Mouse (Mus musculus) layer of hippocampus, postnatal 14 days (tissue): ENCODE measurements at regions not wholly inside any gene's neighbourhood (a gene's known extent, or its start where the extent isn't known, plus 50 kb on each side); places are given as distances from the start of the nearest gene placed in this dataset.

Source experiments
- DNase-seq, 2 experiments: peaks; one replicate each; pipeline ENCODE4 v3.0.0; 2021 to 2022; ENCODE audit warnings: low spot score in 2 of 2, mixed read lengths in 1 of 2

DNA sequence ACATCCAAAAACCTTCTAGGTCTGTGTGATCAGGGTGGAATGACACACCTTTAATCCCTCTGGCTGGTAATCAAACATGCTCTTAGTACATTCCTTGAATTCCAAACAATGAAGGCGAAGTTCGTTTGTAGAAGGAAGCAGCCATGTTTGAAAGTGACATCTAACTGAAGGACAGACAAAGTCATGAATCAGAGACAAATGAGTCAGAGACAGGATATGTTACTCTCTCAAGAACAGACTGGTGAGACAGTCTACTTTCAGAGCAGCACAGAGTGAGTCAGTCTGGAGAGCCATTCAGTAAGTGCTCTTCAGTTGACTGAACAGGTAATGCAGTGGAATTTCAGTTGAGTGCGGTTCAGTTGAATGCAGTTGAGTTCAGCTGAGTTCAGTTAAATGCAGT, 150.4 kb downstream of the Cpe start:
- DNase-seq: no peak

DNA sequence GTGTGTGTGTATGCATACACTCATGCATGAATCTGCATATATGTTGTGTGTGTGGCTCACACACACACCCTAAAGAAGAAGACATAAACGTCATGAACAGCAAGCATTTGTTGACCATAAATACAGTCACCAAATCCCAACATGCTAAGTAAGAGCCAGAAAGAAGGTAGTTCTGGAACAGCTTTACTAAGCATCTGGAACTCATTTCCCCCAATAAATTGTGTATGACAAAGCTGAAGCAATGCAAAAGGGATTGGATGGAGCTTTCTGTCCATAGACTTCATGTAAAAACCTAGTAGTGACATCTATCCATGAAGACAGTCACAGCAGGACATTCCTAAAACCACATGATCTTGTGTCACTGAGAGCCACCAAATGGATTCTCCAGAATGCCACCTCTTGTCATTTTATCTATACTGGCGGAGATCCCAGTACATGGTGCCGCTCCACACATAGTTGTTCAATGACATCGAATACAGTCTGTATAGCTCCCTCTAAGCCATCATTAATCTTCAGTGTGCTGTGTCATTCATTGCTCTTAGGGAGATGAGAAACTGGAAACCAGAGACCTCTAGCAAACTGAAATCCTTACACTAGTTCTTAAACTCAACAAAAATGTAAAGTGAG, 152.9 kb downstream of the Cpe start:
- DNase-seq: no peak

DNA sequence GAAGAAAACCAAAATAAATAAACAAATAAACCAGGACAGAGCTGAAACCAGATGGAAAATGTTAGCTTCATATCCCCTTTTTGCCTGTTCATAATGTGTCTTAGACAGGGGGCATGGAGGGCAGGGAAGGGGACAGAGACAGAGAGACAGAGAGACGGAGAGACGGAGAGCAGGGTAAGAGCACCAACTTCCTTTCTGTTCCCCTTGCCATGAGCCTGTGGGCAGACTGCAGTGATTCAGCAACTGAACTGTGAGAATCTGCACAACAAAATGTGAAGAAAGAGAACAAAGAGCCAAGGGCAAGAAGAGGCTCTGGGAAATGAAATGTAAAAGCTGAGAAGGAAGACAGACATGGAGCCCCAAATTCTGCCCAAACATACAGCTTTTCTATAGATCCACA, 161.1 kb downstream of the Cpe start:
- DNase-seq: no peak

DNA sequence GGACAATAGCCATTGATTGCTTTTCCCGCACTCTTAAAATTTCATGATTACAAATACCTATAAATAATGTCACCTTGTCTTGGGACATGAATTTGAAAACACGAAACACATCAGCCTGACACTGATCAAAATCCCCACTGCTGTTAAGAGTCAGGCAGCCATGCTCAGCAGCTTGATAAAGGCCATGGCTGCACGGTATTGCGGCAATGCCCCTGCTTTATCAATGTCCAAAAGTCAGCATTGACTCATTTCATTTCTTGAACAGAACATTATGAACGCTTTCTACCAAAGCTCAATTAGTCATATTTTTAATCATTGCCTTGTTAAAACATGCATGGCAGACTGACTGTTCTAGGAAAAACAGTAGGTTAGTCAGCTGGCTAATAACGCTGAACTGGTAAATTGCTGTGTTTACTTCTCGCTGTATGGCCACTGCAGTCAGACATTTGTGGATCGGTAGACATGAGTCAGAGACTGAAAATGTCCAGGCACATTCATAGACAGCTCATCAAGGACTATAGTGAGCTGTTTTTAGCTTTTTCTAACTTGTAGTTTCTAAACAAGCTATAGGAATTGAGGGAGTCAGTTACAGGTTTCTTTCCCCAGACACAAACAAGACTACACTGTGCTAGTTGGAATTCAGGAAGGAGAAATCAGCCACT, 170.3 kb downstream of the Cpe start:
- peak in 1 of 2 experiments; percentile 13 for DNase-seq

DNA sequence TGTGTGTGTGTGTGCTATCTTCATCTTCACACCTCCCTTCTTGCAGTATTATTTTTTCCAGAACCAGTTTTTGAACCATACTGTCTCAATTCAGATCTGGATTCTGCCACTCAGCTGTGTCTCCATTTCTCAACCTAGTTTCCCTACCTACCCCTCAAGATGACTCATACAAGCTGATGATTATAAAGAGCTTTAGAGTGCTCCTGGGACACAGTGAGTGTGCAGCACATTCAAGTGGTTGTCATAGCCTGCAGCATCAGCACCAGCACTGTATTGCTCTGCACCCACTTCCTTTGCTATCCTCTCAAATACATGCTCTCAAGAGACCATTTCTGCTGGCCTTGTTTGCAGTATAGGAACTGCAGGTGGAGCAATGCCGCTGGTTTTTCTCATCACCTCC, 173.2 kb downstream of the Cpe start:
- no peak for DNase-seq

DNA sequence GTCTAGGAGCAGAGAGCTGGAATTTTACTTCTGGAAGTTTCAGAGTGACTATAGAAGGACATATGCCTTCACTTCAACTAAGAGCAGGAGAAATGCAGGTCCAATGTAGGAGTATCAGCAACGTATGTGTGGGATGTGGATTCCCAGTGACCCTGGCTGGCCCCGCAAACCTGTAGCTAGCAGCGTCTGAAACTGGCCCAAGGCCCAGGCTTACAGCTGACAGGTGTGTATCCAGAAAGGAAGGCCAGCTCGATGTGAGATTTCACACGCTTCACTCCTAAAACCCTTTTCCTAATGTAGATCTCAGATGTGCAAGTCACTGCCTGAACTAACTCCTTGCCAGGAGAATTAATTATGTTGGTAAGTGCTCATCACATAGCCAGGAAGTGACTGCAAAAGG, 176.9 kb downstream of the Cpe start:
- no peak for DNase-seq

DNA sequence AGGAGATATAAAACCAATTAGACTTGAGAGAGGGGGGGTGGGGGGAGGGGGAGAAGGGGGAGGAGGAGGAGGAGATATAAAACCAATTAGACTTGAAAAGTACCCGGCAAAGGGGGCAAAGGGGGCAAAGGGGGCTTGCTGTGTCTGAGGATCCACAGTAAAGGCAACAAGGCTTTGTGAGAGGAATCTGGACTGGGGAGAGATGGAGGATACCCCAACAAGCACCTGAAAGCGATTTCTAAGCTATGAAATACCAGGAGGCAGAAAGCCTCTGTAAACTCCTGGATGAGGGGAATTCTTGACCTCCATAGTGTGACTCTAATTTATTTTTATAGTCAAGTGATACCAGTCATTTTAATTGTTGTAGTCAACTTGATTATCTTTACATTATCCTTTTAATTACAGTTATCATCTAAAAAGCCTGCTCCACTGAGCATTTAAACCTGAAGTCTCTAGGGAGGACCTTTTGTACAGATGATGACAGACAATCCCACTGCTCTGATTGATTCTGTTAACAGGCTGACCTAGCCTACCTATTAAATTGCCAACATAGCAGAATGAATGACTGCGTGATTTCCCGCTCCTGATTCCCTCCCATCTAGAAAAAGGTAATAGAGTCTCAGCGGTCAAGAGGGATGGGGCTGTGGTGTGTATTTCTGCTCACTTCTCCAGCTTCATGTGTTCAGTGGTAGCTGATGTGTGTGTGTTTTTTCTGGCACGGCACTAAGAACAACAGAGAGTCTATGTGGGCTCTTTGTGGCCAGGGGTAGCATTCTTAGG, 195.4 kb downstream of the Cpe start:
- no peak for DNase-seq

DNA sequence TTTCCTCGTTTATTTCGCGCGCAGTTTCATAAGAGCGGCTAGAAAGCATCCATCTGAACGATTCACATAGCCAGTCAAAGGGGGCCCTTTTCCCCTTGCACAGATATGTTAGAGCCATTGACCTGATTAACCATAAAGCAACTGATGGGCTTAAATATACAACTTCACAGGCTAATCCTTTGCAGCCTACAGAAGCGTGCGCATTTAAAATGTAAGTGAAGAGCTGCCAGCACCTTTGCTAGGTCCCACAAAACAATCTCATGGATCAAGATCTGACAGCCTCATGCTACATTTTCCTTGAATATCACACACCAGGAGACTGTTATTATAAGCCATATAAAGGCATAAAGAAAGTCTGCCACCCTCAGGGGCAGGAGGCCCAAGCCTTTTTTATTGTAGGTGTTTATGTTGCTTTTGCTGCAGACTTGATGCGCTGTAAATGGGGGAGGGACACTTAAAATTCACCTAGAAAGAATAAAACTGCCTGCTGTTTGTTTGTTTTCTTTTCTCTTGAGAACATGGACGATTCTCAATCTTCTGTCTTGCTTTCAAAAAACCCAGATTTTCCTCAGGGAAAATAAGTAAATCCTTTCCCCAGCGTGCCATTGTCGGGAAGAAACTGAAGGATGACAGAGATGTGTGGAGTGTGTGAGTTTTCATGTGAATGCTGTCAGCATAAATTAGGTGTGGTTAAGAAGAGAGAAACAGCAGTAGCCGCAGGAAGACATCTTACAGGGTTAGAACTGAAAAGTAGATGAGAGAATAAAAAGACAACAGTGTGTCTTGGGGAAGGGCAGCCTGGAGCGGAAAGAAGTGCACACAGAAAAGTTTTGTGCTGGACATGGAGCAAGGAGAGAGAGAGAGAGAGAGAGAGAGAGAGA, 196.3 kb downstream of the Cpe start:
- DNase-seq: no peak

DNA sequence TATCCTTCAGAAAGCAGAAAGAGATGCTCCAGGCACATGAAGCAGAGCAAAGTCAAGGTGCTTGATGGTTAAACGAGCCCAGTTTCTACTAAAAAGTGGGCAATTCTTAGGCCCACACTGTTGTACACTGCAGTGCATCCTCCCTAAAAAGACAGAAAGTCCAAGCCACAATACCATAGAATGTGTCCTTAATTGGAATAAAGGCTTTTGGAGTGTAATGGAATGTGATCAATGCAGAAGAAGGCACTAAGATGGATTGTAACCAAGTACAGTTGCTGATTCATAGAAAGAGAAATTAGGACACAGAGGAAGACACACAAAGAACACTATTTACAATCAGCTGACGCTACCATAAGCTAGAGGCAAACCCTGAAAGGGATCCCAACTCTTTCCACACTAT, 201.3 kb downstream of the Cpe start:
- no peak for DNase-seq

DNA sequence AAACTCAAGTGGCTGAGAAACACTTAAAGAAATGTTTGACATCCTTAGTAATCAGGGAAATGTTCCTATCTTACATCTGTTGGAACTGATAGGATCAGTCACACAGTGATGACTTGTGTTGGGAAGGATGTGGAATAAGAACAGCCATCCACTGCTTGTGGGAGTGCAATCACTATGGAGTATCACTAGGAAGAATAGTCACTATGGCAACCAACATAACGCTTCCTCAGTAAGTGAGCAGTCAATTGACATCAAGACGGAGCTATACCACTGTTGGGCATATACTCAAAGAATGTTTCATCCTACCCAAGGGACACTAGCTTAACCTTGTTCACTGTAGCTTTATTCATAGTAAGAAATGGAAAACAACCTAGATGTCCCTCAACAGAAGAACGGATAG, 204.8 kb downstream of the Cpe start:
- DNase-seq: no peak

DNA sequence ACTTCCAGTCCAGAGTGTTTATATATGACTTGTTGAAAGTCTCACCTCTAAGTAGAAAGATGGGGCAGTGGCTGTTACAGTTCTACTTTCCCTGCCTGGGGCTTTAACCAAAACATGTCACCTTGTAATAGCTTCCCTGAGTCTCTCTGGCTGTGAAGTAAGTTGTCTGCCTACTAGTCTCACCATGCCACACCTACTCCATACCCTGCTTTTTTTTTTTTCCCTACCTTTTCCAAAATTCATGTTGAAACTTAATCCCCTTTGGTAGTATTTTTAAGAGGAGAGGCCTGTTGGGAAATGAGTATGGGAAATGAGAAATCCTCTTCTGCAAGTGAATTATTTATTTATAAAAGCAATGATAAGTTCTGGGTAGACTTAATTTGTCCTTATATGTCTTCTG, 219.6 kb downstream of the Cpe start:
- no peak for DNase-seq

DNA sequence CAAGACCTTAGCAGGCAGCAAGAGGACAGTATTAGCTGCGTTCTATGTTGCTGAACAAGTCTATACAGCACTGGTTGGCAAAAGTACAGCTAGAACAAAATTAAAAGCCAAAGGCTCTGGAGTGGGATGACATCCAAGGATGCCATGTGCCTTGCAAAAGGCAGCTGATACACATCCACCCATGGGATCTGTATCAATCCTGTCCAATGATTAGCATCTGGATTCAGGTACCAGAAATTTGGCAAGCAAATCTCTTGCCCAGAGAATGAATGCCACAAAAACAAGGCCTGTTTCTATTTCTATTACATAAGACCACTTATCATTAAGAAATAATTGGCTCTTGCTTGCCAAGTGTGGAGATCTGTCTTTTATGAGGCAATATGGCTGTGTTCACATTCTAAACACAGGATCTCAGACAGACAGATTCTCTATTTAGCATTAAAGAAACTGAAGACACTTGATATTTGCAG, 220.0 kb downstream of the Cpe start:
- DNase-seq: peak in 1 of 2 experiments; percentile 15

DNA sequence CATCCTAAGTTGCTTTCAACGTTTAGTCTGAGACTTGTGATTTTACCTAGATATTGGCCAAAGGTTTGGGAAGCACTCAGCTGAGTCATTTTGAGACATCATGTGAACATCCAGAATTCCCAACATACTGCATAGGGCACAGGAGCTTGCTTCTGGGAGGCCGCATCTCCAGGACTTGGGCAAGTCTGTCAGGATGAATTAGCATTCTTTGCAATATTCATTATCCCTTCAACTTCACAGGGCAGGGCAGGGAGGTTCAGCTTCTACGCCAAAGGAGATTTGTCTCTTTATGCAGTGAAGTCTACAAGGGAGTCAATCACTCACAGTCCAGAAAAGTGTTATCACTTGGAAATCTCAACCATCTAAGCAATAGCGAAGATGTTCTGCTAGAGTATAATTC, 231.7 kb downstream of the Cpe start:
- DNase-seq: no peak

DNA sequence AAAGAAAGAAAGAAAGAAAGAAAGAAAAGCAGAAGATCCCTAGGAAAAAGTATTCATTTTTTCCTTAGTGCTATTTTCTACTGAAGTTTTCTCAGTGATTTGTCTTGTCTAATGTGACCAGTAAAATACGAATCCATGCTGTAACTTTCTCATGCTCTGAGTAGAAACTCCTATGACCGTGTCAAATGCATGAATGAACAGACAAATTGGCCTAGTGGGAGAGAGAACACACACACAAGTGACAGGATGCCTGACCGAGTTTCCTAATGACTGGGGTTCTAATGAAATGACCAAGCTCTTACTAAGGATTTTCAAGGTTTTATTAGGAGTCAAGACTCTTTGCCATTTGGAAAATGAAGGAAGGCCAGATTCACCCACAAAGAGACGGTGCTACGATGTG, 235.9 kb downstream of the Cpe start:
- no peak for DNase-seq

DNA sequence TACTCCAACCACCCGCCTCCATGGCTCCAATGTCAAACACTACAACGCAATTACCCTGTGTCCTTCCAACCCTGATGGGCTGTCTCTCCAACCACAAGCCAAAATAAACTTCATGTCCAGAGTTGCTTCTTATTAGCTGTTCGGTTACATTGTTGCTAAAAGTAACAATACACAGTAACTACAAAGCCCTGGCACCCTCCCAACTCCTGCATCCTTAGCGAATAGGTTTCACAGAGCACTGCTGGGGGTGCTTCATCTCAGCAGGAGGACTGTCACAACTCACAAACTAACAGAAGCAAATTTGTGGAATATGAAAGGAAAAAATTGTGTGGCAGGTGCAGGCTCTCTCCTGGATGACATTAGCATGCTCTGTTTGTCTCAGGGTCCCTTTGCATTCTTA, 238.1 kb downstream of the Cpe start:
- no peak for DNase-seq

DNA sequence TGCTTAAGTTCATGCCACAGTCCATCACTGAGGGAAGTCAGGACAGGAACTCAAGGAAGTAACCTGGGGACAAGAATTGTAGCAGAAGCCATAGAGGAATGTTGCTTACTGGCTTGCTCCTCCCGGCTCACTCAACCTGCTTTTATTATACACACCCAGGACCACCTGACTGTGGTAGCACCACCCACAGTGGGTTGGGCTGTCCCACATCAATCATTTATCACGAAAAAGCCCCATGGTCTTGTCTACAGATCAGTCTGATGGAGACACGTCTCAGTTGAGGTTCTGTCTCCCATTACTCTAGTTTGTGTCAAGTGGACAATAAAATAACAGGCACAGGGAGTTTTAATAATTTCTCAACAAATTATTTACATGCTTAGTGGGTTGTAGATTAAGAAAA, 239.3 kb upstream of the Tll1 start:
- DNase-seq: no peak

DNA sequence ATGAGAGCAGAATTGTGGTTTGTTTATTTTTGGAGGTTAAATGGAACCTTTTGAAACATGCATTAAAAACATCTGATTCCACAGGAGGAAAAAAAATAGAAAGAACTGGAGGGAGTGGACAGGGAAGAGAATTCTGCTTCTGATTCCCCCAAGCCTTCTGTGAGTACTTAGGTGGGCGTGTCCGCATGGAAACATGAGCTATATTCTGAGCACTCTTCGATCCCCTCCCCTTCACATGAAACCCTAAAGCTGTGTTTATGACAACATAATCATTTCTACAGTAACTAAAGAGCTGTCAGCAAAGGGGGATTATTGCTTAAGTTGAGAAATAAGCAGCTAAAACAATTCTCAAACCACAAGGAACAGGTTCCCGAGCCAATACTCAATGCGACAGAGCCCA, 238.4 kb upstream of the Tll1 start:
- DNase-seq: no peak

DNA sequence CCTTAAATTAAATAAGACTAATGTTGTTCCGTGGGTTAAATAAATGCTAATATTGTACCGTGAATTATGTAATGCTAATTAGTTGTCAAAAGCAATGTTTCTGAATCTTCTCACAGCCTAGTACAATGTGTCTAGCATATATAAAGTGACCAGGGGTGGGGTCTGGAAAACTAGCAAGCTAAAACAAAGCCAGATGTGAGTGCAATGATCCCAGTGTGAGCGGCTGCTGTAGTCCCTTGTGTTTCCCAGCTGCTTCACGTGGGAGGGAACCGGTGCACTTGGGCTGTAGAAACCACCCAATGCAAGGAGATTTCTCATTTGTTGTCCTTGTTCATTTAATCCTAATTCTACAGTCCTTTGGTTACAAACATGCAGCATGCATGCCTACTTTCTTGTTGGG, 232.4 kb upstream of the Tll1 start:
- no peak for DNase-seq

DNA sequence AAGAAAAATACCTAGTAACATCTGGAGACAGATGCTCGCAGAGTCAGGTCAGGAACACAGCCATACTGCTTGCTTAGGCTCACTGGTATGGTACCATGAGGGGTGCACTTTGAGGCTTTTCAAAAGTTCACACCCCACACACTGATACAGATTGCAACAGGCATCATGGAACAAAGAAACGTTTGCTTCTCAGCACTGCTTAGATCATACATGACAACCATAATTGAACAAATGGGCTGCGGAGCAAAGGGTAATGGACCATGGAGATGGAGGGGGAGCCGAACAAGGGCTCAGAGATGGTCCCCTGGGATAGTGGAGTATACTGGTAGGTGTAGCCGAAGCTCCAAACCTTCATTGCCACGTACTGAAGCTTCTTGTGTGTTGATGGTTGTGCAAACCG, 228.6 kb upstream of the Tll1 start:
- DNase-seq: no peak

DNA sequence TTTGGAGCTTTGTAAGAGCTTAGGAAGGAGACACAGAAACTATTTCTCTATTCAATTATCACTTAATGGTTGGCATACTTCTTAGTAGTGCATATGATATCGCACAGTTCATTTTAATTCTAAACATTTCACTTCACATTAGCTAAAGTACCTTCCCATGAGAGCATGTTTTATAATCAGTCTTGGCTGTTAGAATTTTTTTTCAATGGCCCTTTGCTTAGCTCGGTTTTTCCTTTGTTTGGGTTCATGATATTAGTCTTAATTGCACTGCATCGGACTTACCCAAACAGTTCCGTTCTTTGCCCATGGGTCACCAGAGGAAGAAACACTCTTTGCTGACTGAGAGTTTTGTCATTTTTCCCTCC, 216.8 kb upstream of the Tll1 start:
- no peak for DNase-seq

DNA sequence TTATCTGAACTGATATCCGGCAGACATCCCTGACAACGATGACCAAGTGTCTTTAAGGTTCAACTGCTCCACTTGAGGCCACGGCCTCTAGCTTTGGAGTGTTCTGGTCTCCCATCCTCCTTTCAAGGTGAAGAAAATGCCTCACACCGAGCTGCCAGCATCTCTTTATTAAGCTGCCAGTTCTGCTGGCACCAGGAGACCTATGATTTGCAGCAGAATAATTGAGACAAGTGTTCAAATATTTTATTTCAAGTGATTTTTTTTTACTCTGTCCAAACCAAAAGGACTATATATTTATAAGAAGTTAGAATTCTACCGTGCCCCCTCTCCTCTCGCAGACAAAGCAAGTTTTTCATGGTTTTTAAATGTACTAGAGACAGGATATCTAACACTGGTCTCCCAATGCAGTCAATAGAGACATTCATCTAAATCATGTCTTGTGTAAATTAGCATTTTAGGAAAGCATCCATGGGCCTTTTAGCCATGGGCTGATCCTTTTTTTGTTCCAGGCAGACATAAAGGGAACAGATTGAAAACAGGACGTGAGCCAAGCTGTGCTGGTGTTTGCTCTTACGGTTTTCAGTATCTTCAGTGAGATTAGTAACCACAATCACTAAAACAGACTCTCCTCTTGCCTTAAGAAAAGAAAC, 216.3 kb upstream of the Tll1 start:
- DNase-seq: peak in 1 of 2 experiments; percentile 4
